In the genomic region with DNA sequence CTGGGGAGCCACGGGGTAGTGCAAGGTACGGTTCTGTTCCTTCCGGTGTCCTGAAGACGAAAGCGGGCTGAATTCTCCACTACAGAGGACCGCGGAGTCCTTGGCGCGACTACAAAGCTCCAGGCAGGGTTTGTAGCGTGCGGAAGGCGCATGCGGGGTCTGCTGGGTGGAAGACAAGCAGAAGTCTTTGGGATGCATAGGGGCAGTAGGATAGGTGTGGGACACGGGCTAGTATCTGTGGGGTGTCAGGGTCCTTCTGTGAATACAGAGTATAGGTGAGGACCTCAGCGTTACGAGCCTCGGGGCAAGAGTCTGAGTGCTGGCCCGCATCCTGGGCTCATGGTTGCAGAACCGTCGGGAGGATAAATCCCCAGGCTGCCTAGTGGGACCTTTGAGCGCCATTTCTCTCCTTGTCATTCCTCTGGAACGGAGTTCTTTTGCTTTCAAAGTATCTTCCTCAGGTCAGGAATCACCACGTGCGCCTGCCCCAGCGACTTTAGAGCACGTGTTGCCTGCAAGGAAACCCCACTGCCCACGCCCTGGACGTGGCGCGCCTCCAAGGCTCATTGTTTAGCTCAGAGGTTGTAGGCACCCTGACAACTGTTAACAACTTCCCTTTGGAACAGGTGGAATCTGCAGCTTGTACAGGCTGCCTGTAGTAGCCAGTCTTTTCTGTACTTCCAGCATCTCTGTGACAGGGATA, we compare ENCODE assay signal across 8 mouse cellular contexts. TPM values are rescaled to one million over a fixed set of nuclear protein-coding genes. Genes with fewer than 3 reads are reported as not detected.
A peak's percentile ranks its signal among the peaks of the same experiment; 100 is the strongest.
DNase-seq lines count a peak whose midpoint lies in the region; ATAC-seq and TF ChIP-seq lines count a peak whose summit lies in the region.

No protein-coding gene starts in this region.

- H3K4me2 ChIP-seq in forebrain, embryonic 12.5 days = peak overlapping the region; percentile 91
- peak overlapping the region; percentile 96 for H3K4me2 ChIP-seq in liver, postnatal 0 days (ENCODE audit: low read depth, low read length)

- WGBS in forebrain, embryonic 12.5 days = under 1% methylated on average over 30 of the region's 30 CpGs
- under 1% methylated on average over 30 of the region's 30 CpGs for WGBS in liver, postnatal 0 days (ENCODE audit: insufficient replicate concordance)
- whole genome bisulfite sequencing in olfactory bulb, adult 2 months = under 1% methylated on average over 30 of the region's 30 CpGs

- no peak for TF ChIP-seq POLR2A in olfactory bulb, adult 2 months (IDR thresholded peaks at IDR 0.05; ENCODE audit: insufficient read depth, low read depth, low read length)

- H3K27ac ChIP-seq in forebrain, embryonic 12.5 days = no peak overlapping the region
- H3K27ac ChIP-seq in liver, postnatal 0 days (ENCODE audit: low read depth) = no peak overlapping the region
- peak overlapping the region; percentile 65 for H3K27ac ChIP-seq in olfactory bulb, adult 2 months (ENCODE audit: insufficient read depth, low read depth, low read length)

- peak; percentile 62 for DNase-seq in MN1 (ENCODE audit: low spot score)
- DNase-seq in c-Kit-positive CD71-positive TER-119-negative erythroid progenitor cells, embryonic 14.5 days (ENCODE audit: low read depth) = peak; percentile 37
- peak; percentile 67 to 80 for DNase-seq in heart, postnatal 10 days
- peak; percentile 77 to 89 for DNase-seq in kidney, postnatal 25 days
- peak; percentile 62 for DNase-seq in liver, postnatal 0 days
- DNase-seq in yolk sac, embryonic 10.5 days (ENCODE audit: low spot score) = peak; percentile 42

- peak overlapping the region; percentile 78 for H3K9ac ChIP-seq in forebrain, embryonic 12.5 days
- H3K9ac ChIP-seq in liver, postnatal 0 days (replicated peaks) = peak overlapping the region; percentile 72

- no peaks in the 10 kb centered on the region for H3K9me3 ChIP-seq in forebrain, embryonic 12.5 days
- no peaks in the 10 kb centered on the region for H3K9me3 ChIP-seq in liver, postnatal 0 days (ENCODE audit: low read length)

- peaks cover 15% of the 10 kb centered on the region for H3K27me3 ChIP-seq in forebrain, embryonic 12.5 days
- no peaks in the 10 kb centered on the region for H3K27me3 ChIP-seq in liver, postnatal 0 days (ENCODE audit: insufficient read depth, low read length)

- peaks cover 3% of the 10 kb centered on the region for H3K36me3 ChIP-seq in forebrain, embryonic 12.5 days (replicated peaks)
- H3K36me3 ChIP-seq in liver, postnatal 0 days (replicated peaks; ENCODE audit: insufficient read depth, low read length) = no peaks in the 10 kb centered on the region; the same call in 1 of the 2 replicates

- H3K4me3 ChIP-seq in forebrain, embryonic 12.5 days (replicated peaks) = peak overlapping the region; percentile 66
- peak overlapping the region; percentile 58 for H3K4me3 ChIP-seq in liver, postnatal 0 days (ENCODE audit: low read depth, low read length)
- peak overlapping the region; percentile 72 for H3K4me3 ChIP-seq in olfactory bulb, adult 2 months (ENCODE audit: insufficient read depth, low read depth, low read length)

- peak; percentile 75 for ATAC-seq in forebrain, embryonic 12.5 days (ENCODE audit: low FRiP score)
- peak; percentile 50 for ATAC-seq in liver, postnatal 0 days

- no peak; the same call in 1 of the 2 replicates for TF ChIP-seq CTCF in liver, postnatal 0 days (IDR thresholded peaks at IDR 0.05; ENCODE audit: low read depth)
- no peak for TF ChIP-seq CTCF in olfactory bulb, adult 2 months (IDR thresholded peaks at IDR 0.05; ENCODE audit: insufficient read depth, low read depth, low read length)

- intact Hi-C loops in heart, postnatal 10 days (cut with DNase I) = no loop called here

- H3K4me1 ChIP-seq in forebrain, embryonic 12.5 days = peaks cover 24% of the 10 kb centered on the region
- H3K4me1 ChIP-seq in liver, postnatal 0 days (ENCODE audit: insufficient read depth) = peaks cover 16% of the 10 kb centered on the region
- peaks cover 45% of the 10 kb centered on the region for H3K4me1 ChIP-seq in olfactory bulb, adult 2 months (ENCODE audit: control insufficient read depth, insufficient read depth, low read length)

- no peak for TF ChIP-seq EP300 in liver, postnatal 0 days (IDR thresholded peaks at IDR 0.05; ENCODE audit: low read depth)

RNA-seq across cellular contexts. Expression of gene Slc19a1, which starts 1.4 kb away (rescaled TPM):
- polyA plus RNA-seq in forebrain, embryonic 12.5 days (2016; fragmentation: Nextera tagmentation; extraction: Ambion mirVana) = 30.3 and 34.3 TPM in 2 replicates
- 1 to 10 TPM; 4.7 to 7.5 TPM for total RNA-seq in heart, postnatal 10 days (2021)
- 7.1 and 10.5 TPM in 2 replicates for polyA plus RNA-seq in liver, postnatal 0 days (2015; fragmentation: Nextera tagmentation; extraction: Ambion mirVana)
- not detected in 2 replicates for polyA plus RNA-seq in olfactory bulb, adult 2 months (2012; ENCODE audit: insufficient read depth, insufficient read length, low replicate concordance, missing spikeins)
